Mouse (Mus musculus): Measurements from ENCODE around the gene Ucn3.

DNA sequence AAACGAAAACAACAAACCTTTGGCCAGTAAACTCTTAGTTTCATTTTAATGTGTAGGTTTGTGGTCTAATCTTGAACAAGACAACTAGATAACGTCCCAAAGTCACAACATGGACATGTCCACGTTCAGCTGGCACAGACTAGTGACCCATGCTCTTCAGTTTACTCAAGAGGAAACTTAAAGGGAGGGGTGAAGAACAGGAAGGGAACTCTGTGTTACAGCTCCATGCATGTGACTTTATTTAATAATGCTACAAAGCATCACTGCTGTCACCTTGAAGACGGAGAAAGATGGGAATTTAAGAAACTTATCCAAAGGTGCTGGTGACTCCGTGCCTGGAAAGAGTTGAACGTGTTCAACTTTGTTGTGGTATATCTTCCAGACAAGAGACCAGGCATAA lies 49.1 kb downstream of the Ucn3 start:
- TF ChIP-seq CTCF (IDR thresholded peaks at IDR 0.05; ENCODE audit: borderline replicate concordance, insufficient read depth, low read depth, low read length), result no peak
- no peak for TF ChIP-seq POLR2A (IDR thresholded peaks at IDR 0.05; ENCODE audit: borderline replicate concordance, insufficient read depth, low read length)
